Mouse (Mus musculus) stomach, embryonic 15.5 days (tissue): ENCODE results near the gene Selenow. TPM values are rescaled to one million over a fixed set of nuclear protein-coding genes. Genes with fewer than 3 reads are reported as not detected.

ENCODE experiments used
- ATAC-seq: fragments of 200-750 bp; cut with Nextera tagmentation; 2 replicates; pipeline ENCODE4 v1.8.0; 2017; ENCODE audit warnings: low read depth, moderate number of reproducible peaks, moderate TSS enrichment; ENCODE audit not compliant: insufficient read depth, low FRiP score
- H3K27ac ChIP-seq: fragments of 300-500 bp; sonication (generic); 2 replicates; pipeline ENCODE4 v1.5.1; 2015; ENCODE audit warnings: mild to moderate bottlenecking, inconsistent platforms
- H3K27me3 ChIP-seq: fragments of 300-500 bp; sonication (generic); replicated peaks from 2 replicates; pipeline ENCODE4 v1.6.1; 2015; ENCODE audit warnings: inconsistent platforms
- H3K36me3 ChIP-seq: fragments of 300-500 bp; sonication (generic); 2 replicates; pipeline ENCODE4 v1.6.1; 2015; ENCODE audit warnings: inconsistent platforms
- H3K4me1 ChIP-seq: fragments of 300-500 bp; sonication (generic); 2 replicates; pipeline ENCODE4 v1.6.1; 2015; ENCODE audit warnings: inconsistent platforms
- H3K4me2 ChIP-seq: fragments of 300-500 bp; sonication (generic); 2 replicates; pipeline ENCODE4 v1.6.1; 2015; ENCODE audit warnings: mild to moderate bottlenecking, inconsistent platforms
- H3K4me3 ChIP-seq: fragments of 300-500 bp; sonication (generic); replicated peaks from 2 replicates; pipeline ENCODE4 v1.5.1; 2015; ENCODE audit warnings: inconsistent platforms
- H3K9ac ChIP-seq: fragments of 300-500 bp; sonication (generic); 2 replicates; pipeline ENCODE4 v1.6.1; 2015; ENCODE audit warnings: inconsistent platforms
- H3K9me3 ChIP-seq: fragments of 300-500 bp; sonication (generic); 2 replicates; pipeline ENCODE4 v1.6.1; 2016; ENCODE audit warnings: inconsistent platforms
- WGBS: fragments of 180-500 bp; shearing (Covaris S2); methylation state at CpG from one replicate; pipeline ENCODE4 v1.1.7; 2015; 5-methylcytosine and 5-hydroxymethylcytosine counted together
- polyA plus RNA-seq: library from polyadenylated mRNA; unstranded; fragments of >200 nt; fragmentation: Nextera tagmentation; extraction: Ambion mirVana; gene quantifications from 2 replicates; pipeline ENCODE4 v1.2.1, GENCODE M21; 2015

The Selenow gene
- polyA plus RNA-seq, 1 experiment from 2014 or later: 686 TPM

DNA sequence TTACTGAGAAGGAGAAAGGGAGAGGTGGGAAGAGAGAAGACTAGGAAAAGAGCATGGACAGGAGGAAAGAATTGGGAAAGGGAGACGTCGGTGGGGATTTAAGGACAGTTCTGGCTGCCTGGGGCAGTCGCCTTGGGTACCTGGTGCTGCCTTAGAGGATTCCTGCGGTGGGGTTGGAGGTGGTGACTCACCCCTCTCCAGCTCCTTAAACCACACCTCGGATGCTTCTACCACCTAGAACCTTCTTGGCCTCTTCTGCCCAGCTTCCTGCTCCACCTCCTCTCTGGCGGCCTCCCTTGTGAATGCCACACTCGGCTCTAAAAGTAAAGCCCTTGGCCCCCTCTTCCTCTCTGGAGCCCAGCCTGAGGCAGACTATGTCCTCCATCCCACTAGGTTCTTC, 33.3 kb upstream of the Selenow start:
- H3K36me3 ChIP-seq: peaks cover 46% of the 10 kb centered on the region
- peak overlapping the region; percentile 44; the same call in 1 of the 2 replicates for H3K27ac ChIP-seq
- 0 out of 2 replicates have a peak, but pooled peaks cover 3% of the 10 kb centered on the region for H3K27me3 ChIP-seq
- no peak for ATAC-seq
- 14% methylated on average over 7 of the region's 7 CpGs for WGBS
- peak overlapping the region; percentile 17; the same call in 1 of the 2 replicates for H3K4me3 ChIP-seq
- H3K4me1 ChIP-seq: 0 out of 2 replicates have a peak, but pooled peaks cover 6% of the 10 kb centered on the region
- H3K9ac ChIP-seq: no peak overlapping the region
- no peaks in the 10 kb centered on the region for H3K9me3 ChIP-seq
- H3K4me2 ChIP-seq: peak overlapping the region; percentile 42

DNA sequence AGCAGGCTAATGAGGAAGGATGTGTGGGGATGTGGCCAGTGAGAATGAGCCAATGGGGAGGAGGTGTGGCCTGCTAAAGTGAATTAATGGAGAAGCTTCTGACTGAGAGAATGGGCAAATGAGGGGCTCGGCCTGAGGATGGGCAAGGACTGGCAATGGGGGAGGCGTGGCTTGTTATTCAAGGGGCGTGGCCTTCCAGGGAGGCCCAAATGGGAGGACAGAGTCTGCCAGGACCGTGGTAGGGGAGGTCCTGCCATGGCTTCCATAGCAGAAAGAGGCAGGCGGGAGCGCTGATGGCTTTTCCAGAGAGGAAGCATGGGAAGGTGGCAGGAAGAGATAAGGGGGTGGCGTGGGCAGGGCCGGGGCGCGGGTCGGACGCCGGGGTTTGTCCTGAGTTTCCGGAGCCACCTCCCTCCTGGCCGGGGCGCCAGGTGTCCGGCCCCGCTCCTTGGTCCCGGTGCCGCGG, 32.8 kb upstream of the Selenow start:
- WGBS: 15% methylated on average over 21 of the region's 21 CpGs
- ATAC-seq: peak; percentile 54
- H3K4me3 ChIP-seq: peak overlapping the region; percentile 17; the same call in 1 of the 2 replicates
- peaks cover 48% of the 10 kb centered on the region for H3K36me3 ChIP-seq
- H3K9ac ChIP-seq: no peak overlapping the region
- H3K27me3 ChIP-seq: 0 out of 2 replicates have a peak, but pooled peaks cover 3% of the 10 kb centered on the region
- H3K4me2 ChIP-seq: peak overlapping the region; percentile 42
- H3K4me1 ChIP-seq: 0 out of 2 replicates have a peak, but pooled peaks cover 6% of the 10 kb centered on the region
- peak overlapping the region; percentile 44; the same call in 1 of the 2 replicates for H3K27ac ChIP-seq
- H3K9me3 ChIP-seq: no peaks in the 10 kb centered on the region

DNA sequence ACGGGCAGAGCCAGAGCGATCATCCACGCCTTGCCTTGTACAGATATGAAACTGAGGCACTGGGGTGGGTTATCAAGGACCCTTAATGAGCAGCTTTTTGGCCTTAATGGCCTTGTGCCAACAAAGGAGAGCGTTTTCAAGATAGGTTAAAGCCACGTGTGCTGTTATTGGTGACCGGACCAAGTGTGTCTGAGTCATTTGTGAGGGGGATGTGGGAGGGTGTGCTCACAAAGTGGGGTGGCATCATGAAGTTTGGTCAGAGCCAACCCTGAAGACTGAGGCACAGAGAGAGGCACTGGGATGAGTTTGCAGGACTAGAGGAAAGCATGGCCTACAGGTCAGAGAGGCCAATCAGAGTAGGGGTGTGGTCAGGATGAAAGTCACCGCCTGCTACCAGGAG, 32.2 kb upstream of the Selenow start:
- H3K36me3 ChIP-seq: peaks cover 50% of the 10 kb centered on the region
- 88% methylated on average over 7 of the region's 7 CpGs for WGBS
- ATAC-seq: 0 out of 2 replicates have a peak, but pooled peaks have one; percentile 19
- H3K4me1 ChIP-seq: peaks cover 8% of the 10 kb centered on the region; the same call in 1 of the 2 replicates
- H3K4me3 ChIP-seq: no peak overlapping the region
- H3K27ac ChIP-seq: no peak overlapping the region
- 0 out of 2 replicates have a peak, but pooled peaks cover 3% of the 10 kb centered on the region for H3K27me3 ChIP-seq
- no peaks in the 10 kb centered on the region for H3K9me3 ChIP-seq
- H3K9ac ChIP-seq: no peak overlapping the region
- no peak overlapping the region for H3K4me2 ChIP-seq

GRCm38 (mm10) chr7:15953307-15954074, 31.3 kb upstream of the Selenow start:
- no peaks in the 10 kb centered on the region for H3K9me3 ChIP-seq
- peaks cover 17% of the 10 kb centered on the region for H3K4me1 ChIP-seq
- H3K27ac ChIP-seq: no peak overlapping the region
- no peak overlapping the region for H3K9ac ChIP-seq
- no peak for ATAC-seq
- H3K4me3 ChIP-seq: no peak overlapping the region
- WGBS: 85% methylated on average over 13 of the region's 13 CpGs
- 0 out of 2 replicates have a peak, but pooled peaks cover 3% of the 10 kb centered on the region for H3K27me3 ChIP-seq
- peaks cover 50% of the 10 kb centered on the region for H3K36me3 ChIP-seq
- no peak overlapping the region for H3K4me2 ChIP-seq

DNA sequence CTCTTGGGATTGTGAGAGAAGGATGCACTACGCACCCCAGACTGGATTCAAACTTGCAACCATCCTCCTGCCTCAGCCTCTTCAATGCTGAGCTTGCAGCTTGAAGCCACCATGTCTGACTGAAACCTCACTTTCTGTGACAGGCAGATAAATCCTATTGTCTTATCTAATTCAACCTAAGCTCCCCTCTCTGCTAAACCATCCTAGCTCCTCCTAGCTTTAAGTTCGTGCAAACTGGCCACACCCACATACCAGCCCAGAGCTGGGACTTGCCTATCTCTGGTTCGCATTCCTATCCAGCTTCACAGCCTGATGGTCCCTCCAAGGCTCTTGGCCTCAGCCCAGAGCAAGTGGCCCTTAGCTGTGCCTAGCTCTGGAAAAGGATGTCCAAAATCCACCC, 30.2 kb upstream of the Selenow start:
- Histone ChIP-seq H3K27me3 (0 out of 2 replicates have a peak, but pooled peaks cover 2% of the 10 kb centered on the region), H3K4me1 (peaks cover 25% of the 10 kb centered on the region), H3K27ac (no peak overlapping the region), H3K4me2 (no peak overlapping the region), H3K36me3 (peaks cover 42% of the 10 kb centered on the region), H3K4me3 (no peak overlapping the region), H3K9me3 (no peaks in the 10 kb centered on the region), H3K9ac (no peak overlapping the region)
- 67% methylated on average over 3 of the region's 3 CpGs for WGBS
- peak; percentile 24; the same call in 1 of the 2 replicates for ATAC-seq

- WGBS: 80% methylated on average over 15 of the region's 15 CpGs
Measured at GRCm38 (mm10) chr7:15950008-15950407, 27.8 kb upstream of the Selenow start.

GRCm38 (mm10) chr7:15949216-15949790, 27.1 kb upstream of the Selenow start:
- no peak for ATAC-seq
- H3K27me3 ChIP-seq: no peaks in the 10 kb centered on the region
- no peak overlapping the region for H3K4me3 ChIP-seq
- no peaks in the 10 kb centered on the region for H3K9me3 ChIP-seq
- no peak overlapping the region for H3K9ac ChIP-seq
- peak overlapping the region; percentile 62 for H3K4me2 ChIP-seq
- WGBS: 77% methylated on average over 7 of the region's 7 CpGs
- peaks cover 32% of the 10 kb centered on the region for H3K4me1 ChIP-seq
- H3K27ac ChIP-seq: peak overlapping the region; percentile 77
- peaks cover 26% of the 10 kb centered on the region for H3K36me3 ChIP-seq

More at GRCm38 (mm10) chr7:15950008-15950407, 27.8 kb upstream of the Selenow start:
- H3K4me3 ChIP-seq: no peak overlapping the region
- H3K9ac ChIP-seq: no peak overlapping the region
- ATAC-seq: no peak
- H3K4me1 ChIP-seq: peaks cover 27% of the 10 kb centered on the region
- H3K36me3 ChIP-seq: peaks cover 30% of the 10 kb centered on the region
- H3K4me2 ChIP-seq: no peak overlapping the region
- H3K27ac ChIP-seq: no peak overlapping the region
- no peaks in the 10 kb centered on the region for H3K9me3 ChIP-seq
- H3K27me3 ChIP-seq: no peaks in the 10 kb centered on the region

DNA sequence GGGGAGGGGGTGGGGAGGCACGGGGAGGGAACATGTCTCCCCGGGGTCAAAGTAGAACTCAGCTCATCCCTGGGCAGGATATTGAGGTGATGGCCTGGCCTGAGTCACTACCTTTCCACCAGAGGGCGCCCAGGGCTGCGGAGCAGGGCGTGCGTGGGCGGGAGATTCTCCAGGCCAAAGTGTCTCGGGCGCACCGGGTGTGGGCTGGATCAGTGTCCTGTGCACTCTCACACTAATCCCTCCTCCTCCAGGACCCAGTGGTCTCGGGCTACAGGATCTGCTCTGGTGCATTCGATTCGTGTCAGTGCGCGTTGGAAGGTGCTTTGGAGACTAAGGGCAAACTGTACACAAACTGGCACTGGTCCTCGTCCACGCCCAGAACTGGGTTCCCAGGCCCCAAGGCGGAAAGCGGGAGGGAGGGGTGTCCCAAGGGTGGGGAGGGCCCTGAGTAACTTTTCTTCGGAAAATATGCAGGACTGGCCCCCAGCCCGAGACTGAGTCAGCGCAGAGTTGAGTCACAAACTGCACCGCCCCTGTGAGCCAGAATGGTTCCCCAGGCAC, 26.3 kb upstream of the Selenow start:
- Histone ChIP-seq H3K4me1 (peaks cover 36% of the 10 kb centered on the region), H3K36me3 (peaks cover 29% of the 10 kb centered on the region), H3K9ac (no peak overlapping the region), H3K4me2 (peak overlapping the region; percentile 62), H3K27me3 (no peaks in the 10 kb centered on the region), H3K9me3 (no peaks in the 10 kb centered on the region), H3K27ac (peak overlapping the region; percentile 77), H3K4me3 (peak overlapping the region; percentile 28)
- ATAC-seq: peak; percentile 67
- 2% methylated on average over 23 of the region's 23 CpGs for WGBS

GRCm38 (mm10) chr7:15947653-15948260, 25.6 kb upstream of the Selenow start:
- no peak for ATAC-seq
- WGBS: 38% methylated on average over 4 of the region's 4 CpGs

DNA sequence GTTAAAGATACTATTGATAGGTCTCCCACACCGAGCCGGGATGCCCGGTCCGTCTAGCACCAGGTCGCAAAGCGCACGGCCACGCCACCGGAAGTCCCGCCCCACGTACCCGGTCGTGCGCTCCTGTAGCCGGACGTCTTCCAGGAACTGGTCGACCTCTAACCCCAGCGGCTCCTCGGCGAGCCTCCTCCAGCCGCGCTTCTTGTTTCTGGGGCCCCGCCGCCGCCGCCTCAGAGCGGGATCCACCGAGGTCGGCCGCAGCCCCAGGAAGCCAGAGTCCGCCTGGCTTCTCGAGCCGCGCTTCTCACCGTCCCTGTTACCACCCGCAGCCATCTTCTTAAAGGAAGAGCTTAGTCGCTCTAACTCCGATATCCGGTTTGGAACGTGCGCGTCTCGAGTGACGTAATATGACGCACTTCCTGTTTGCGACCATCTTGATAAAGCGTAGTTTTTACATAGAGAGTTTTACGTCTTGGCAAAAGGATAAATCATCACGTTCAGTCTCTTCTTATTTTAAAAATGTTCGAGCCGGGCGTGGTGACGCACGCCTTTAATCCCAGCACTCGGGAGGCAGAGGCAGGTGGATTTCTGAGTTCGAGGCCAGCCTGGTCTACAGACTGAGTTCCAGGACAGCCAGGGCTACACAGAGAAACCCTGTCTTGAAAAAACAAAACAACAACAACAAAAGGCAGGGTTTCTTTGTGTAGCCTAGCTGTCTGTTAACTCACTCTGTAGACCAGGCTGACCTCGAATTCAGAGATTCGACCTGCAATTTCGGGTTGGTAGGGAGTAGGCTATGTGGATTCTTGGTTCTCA, 23.7 kb upstream of the Selenow start, which contains the start of gene Nop53:
TSS of gene Nop53 (minus strand) at position 354 of the 816 bp plus-strand sequence.
- Histone ChIP-seq H3K4me2 (peak within 1 kb of the TSS; percentile 75), H3K27me3 (no peaks in the 10 kb centered on the region), H3K9ac (peak within 1 kb of the TSS; percentile 78), H3K27ac (peak within 1 kb of the TSS; percentile 98), H3K4me1 (peaks cover 36% of the 10 kb centered on the region), H3K9me3 (no peaks in the 10 kb centered on the region), H3K36me3 (peaks cover 38% of the 10 kb centered on the region), H3K4me3 (peak within 1 kb of the TSS; percentile 88)
- WGBS: 1% methylated on average over 59 of the region's 59 CpGs
- peak; percentile 86 for ATAC-seq

More at GRCm38 (mm10) chr7:15947653-15948260, 25.6 kb upstream of the Selenow start:
- Histone ChIP-seq H3K4me3 (no peak overlapping the region), H3K9me3 (no peaks in the 10 kb centered on the region), H3K36me3 (peaks cover 30% of the 10 kb centered on the region), H3K27ac (peak overlapping the region; percentile 77), H3K27me3 (no peaks in the 10 kb centered on the region), H3K4me2 (peak overlapping the region; percentile 62), H3K4me1 (peaks cover 36% of the 10 kb centered on the region), H3K9ac (no peak overlapping the region)
